Mouse (Mus musculus) lung, postnatal 10 days (tissue): Measurements from ENCODE around the gene Mipep.
A peak's percentile ranks its signal among the peaks of the same experiment; 100 is the strongest.

ENCODE experiments used
- DNase-seq: peaks from one replicate; pipeline ENCODE4 v3.0.0; 2021

The Mipep gene

GRCm38 (mm10) chr14:60805871-60806270 is 21.5 kb downstream of the Mipep start:
- DNase-seq = no peak

DNA sequence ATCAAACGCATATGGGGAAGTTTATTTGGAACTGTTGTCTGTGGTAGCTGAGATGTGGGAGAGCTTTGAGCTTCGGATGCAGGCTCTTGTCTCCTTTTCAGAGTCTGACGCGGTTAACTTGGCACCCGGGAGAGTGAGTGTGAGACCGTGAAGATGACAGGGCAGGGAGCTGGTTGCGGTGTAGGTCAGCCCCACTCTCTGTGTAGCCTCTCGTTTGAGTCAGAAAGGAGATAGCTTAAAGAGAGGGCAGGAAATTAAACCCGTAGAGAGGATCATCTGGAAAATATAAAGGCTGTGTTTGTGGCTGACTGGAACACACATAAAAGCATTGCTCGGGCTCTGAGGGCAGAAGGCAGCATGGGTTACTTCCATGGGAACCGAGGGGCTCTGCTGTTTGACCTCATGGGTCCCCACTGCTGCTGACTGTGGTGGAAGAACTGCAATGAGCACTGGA is 22.5 kb downstream of the Mipep start:
- peak; percentile 49 for DNase-seq

- no peak for DNase-seq
Measured at GRCm38 (mm10) chr14:60809881-60810280, 25.5 kb downstream of the Mipep start.

- no peak for DNase-seq
Measured at GRCm38 (mm10) chr14:60811547-60811946, 27.2 kb downstream of the Mipep start.

GRCm38 (mm10) chr14:60815098-60815497 is 30.7 kb downstream of the Mipep start:
- peak; percentile 37 for DNase-seq

GRCm38 (mm10) chr14:60818045-60818444 is 33.7 kb downstream of the Mipep start:
- DNase-seq = peak; percentile 71

DNA sequence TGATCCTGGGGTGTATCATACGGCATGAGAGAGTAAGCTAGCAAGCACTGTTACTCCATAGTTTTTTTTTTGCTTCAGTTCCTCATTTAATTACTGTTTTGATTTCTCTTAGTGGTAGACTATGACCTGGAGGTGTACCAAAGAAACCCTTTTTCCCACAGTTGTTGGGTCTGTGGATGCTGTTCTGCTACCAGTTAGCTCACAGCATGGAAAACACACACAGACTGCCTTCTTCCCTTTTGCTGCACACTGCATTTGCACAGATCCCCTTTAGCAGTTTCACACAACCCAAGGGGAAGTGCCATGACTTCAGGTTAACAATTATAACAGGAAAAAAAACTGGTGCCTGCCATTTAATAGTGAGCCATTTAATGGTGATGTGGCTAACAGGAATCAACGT is 45.7 kb downstream of the Mipep start:
- DNase-seq = no peak

DNA sequence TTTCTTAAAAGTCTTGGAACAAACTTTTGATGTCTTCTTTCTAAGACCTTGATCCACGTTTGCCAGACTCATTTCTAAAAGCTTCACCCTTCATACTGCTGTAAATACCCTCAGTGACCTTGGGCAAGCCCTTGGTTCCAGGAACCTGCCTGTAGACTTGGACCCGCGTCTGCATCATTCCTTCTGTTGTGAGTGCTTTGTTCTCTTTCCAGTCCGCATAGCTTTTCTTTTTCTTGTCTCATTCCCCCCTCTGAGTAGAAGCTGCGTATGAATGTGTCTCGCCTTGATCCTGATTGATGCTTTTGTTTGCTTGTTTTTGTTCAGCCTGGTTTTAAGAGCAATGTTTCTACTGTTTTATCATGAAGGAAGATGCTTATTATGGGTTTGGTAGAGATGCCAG is 52.3 kb downstream of the Mipep start:
- DNase-seq = no peak

GRCm38 (mm10) chr14:60839654-60840053 is 55.3 kb downstream of the Mipep start:
- DNase-seq = no peak

DNA sequence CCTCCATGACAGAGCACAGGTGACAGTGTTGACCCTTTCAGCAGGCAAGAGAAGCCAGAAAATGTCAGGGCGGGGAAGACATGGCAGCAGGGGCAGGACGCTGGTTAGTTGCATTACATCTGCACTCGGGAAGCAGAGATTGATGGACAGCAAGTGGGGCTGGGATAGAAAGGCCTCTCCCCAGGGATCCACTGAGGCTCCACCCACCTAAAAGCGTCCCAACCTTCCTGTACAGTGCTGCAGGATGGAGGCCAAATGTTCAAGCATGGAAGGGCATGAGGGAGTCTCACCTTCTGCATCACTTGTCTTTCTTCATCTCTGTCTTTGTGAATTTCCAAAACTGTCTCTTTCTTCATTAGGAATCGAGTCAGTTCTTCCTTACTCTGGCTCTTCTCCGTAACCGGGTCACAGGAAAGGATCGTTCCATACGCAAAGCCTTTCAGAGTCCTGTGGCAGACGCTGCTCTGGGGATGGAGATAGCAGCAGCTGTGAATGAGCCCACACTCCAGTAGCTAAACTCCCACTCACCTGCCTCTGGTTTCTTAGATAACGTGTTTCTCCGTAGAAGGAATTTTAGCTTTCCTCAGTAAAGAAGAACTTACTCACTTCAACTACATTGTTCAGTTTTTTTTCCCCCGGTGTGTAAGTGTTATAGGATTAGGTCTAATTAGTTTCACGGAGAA is 57.7 kb downstream of the Mipep start:
- DNase-seq = no peak

GRCm38 (mm10) chr14:60843596-60843995 is 59.2 kb downstream of the Mipep start:
- DNase-seq = peak; percentile 51

DNA sequence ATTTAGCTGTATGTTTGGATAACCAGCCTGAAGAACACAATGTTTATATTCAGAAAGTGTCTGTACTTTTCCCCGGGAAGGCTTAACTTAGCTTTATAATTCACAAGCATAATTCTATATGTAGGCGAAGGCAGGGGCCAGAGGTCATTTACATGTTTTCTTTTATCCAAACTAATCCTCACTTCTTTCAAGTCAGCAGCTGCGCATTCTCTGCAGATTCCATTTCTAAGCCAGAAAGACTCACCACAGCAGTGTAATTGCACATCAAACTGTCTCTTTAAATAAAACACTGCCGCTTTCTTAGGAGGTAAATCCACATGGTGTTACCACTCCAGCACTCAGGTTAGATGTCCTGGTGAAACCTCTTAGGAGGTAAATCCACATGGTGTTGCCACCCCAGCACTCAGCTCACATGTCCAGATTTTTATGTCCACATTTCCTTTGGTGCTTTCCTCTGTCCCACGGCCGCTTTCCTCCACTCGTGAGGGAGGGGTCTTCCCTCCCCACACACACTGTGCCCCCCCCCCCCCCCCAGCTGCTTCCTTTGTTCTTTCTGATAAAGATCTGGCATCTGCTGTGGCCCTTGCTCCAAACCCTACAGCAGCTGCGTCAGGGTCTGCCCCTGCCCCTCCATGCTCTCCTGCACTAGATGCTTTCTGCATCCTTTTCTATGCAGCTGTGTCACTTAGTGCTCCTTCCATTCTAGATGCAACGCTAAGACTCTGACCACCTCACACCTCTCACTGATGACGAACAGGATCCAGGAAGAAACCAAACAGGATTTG is 61.1 kb downstream of the Mipep start:
- no peak for DNase-seq

- DNase-seq = no peak
Measured at GRCm38 (mm10) chr14:60846174-60846573, 61.8 kb downstream of the Mipep start.

DNA sequence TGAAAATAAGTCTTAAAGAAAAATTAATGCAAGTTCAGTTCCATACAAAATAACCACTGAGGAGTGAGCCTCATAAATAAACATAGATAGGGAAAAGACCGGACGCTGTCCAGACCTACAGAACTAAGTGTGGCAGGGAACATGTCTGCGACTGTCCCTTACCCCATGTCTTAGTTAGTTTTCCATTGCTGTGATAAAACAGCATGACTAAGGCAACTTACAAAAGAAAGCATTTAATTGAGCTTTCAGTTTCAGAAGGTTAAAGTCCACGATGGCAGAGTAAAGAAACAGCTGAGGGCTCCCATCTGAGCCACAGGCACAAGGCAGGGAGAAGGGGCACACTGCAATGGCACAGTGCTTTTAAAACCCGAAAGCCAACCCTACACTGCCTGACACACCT is 63.8 kb downstream of the Mipep start:
- no peak for DNase-seq

DNA sequence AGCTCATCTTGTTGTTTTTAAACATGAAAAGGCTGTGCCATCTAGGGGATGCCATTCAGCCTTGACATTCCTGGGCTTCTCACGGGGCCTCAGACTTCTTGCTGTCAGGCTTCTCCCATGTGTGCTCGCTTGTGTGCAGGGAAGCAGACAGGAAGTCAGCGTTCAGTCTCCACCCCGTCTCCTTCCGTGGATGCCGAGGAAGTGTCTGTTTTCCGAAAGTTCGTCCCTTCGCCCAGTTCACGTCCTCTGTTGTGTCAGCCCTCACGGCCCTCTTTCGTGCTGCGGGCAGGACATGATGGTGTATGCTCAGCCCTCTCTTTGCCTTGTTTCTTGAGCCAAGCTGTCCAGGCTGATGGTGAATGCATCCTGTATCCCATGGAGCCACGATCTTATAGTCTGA is 65.7 kb downstream of the Mipep start:
- peak; percentile 63 for DNase-seq

- DNase-seq = no peak
Measured at GRCm38 (mm10) chr14:60851632-60852031, 67.3 kb downstream of the Mipep start.

DNA sequence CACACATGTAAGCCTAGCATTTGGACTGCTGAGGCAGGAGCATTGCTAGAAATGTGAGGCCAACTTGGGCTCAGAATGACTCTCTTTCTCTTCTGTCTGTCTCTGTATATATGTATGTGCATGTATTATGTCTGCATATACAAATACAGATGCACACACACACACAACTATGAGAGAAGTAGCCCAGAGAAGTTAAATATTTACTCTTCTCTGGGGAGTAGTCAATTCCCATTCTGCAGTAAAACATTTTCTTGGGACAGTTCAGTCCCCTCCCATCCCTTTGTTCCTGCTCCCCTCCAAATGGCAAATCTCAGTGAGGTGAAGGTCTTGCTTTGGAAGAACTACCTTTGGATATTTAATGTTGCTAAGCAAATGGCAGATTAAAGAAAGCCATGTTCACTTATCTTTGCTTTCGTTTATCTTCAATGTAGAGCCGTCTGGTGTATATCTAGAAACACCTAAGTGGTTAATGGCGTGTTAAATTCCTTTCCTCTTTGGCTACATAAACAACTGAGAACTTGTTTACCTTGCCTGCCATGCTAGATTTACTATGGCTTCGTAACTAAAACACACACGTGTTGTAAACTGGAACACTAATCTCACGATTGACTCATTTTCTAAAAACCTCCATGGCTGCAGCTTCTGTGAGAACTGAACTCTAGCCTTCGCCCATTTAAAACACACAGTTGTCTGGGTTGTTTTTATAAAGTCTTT is 72.0 kb downstream of the Mipep start:
- peak; percentile 43 for DNase-seq

DNA sequence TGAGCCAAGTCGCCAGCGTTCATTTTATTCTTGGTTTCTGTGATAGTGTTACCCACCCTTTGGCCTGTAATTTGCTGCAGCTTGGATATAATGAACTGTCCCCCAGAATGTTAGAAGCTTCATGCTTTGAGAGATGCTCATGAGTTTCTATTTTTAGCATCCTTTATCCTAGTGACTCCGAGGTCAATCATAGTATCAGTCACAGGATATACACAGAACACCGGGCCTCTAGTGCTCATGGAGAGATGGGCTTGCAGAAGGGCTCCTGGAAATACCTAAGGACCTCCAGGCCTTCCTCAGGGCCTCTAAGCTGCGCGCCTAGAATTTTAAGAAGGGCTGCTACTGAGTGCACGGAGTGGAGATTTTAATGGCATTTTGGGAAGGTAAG is 72.5 kb downstream of the Mipep start:
- DNase-seq = no peak

DNA sequence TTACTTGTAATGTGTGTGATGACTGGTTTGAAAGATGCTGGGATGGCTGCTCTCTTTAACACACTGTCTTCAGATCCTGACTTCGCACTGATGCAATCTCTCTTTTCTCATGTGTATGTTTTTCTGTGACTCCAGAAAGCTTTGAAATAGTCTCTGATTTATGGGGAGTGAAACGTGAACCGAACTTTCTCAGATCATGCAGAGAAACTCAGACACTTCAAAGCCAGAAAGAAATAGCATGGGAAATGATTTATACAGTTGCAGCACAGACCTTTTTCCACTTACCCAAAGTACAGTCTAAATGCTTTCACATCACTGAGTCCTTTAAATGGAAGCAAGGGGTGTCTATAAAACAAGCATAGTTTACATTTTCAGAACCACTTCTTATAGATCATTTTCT is 79.0 kb downstream of the Mipep start:
- DNase-seq = no peak

- DNase-seq = no peak
Measured at GRCm38 (mm10) chr14:60866399-60866798, 82.0 kb downstream of the Mipep start.

- no peak for DNase-seq
Measured at GRCm38 (mm10) chr14:60868325-60868724, 84.0 kb downstream of the Mipep start.

DNA sequence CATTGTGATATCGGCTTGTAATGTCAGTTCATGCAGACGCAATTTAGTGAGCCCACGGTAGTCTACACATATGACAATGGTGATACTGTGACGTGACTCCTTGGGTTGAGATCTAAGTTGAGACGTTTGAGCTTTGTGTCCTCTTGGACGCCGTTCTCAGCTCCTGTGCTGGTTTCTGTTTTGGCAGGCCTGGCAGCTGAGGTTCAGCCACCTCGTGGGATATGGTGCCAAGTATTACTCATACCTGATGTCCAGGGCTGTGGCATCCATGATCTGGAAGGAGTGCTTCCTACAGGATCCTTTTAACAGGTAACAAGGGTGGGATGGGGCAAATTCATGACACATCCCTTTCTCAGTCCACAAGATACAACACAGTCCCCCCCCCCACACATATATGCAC is 87.5 kb downstream of the Mipep start:
- DNase-seq = no peak

GRCm38 (mm10) chr14:60882106-60882505 is 97.7 kb downstream of the Mipep start:
- DNase-seq = no peak

DNA sequence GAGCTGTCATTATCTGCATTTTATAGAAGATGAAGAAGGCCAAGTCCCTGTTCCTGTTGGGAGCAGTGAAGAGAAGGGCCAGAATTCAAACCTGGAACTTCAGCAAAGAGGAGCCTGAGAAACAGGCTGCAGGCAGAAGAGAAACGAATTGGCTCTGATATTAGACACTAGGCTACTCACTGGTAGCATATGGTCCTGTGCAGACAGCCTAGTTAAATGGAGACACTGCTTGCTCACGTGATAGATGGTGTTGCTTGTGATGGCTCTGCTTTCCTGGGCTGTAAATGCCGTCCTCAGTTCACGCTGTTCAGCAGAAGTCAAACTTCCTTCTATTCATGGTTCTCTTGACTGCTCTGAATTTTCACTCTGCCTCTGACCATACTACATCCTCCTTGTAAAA is 98.3 kb downstream of the Mipep start:
- no peak for DNase-seq
